Mouse (Mus musculus) liver, embryonic 11.5 days (tissue): ENCODE data around the gene Decr2. TPM values are rescaled to one million over a fixed set of nuclear protein-coding genes. Genes with fewer than 3 reads are reported as not detected.

ENCODE experiments used
- ATAC-seq: fragments of 200-750 bp; cut with Nextera tagmentation; replicated peaks from 2 replicates; pipeline ENCODE4 v1.8.0; 2017; ENCODE audit warnings: moderate number of reproducible peaks, mild to moderate bottlenecking, moderate TSS enrichment, moderate library complexity; ENCODE audit not compliant: low FRiP score
- DNase-seq: peaks from one replicate; pipeline ENCODE4 v3.0.0-alpha.2; 2017; ENCODE audit warnings: low spot score
- H3K27ac ChIP-seq: fragments of 300-500 bp; sonication (generic); 2 replicates; pipeline ENCODE4 v1.5.1; 2014; ENCODE audit warnings: mild to moderate bottlenecking, low read depth, low read length, control low read depth
- H3K27me3 ChIP-seq: fragments of 300-500 bp; sonication (generic); replicated peaks from 2 replicates; pipeline ENCODE4 v1.6.1; 2014; ENCODE audit warnings: low read length, mixed read lengths; ENCODE audit not compliant: control insufficient read depth, insufficient read depth
- H3K36me3 ChIP-seq: fragments of 300-500 bp; sonication (generic); 2 replicates; pipeline ENCODE4 v1.6.1; 2014; ENCODE audit warnings: mild to moderate bottlenecking, low read length, moderate library complexity, mixed read lengths; ENCODE audit not compliant: control insufficient read depth, insufficient read depth
- H3K4me1 ChIP-seq: fragments of 300-500 bp; sonication (generic); replicated peaks from 2 replicates; pipeline ENCODE4 v1.6.1; 2014; ENCODE audit warnings: low read length, mixed read lengths; ENCODE audit not compliant: control insufficient read depth, insufficient read depth
- H3K4me2 ChIP-seq: fragments of 300-500 bp; sonication (generic); 2 replicates; pipeline ENCODE4 v1.6.1; 2014; ENCODE audit warnings: mild to moderate bottlenecking, control low read depth, moderate library complexity
- H3K4me3 ChIP-seq: fragments of 300-500 bp; sonication (generic); 2 replicates; pipeline ENCODE4 v1.5.1; 2014; ENCODE audit warnings: low read depth, low read length, control low read depth
- H3K9ac ChIP-seq: fragments of 300-500 bp; sonication (generic); 2 replicates; pipeline ENCODE4 v1.6.1; 2014; ENCODE audit warnings: low read depth, low read length, control low read depth
- H3K9me3 ChIP-seq: fragments of 300-500 bp; sonication (generic); 2 replicates; pipeline ENCODE4 v1.6.1; 2016; ENCODE audit warnings: low read length, inconsistent platforms, mixed read lengths; ENCODE audit not compliant: control insufficient read depth
- WGBS: fragments of 180-500 bp; shearing (Covaris S2); extraction: QIAGEN DNeasy Blood & Tissue Kit; methylation state at CpG from one replicate; pipeline ENCODE4 v1.1.7; 2014; 5-methylcytosine and 5-hydroxymethylcytosine counted together
- polyA plus RNA-seq: library from polyadenylated mRNA; unstranded; fragments of >200 nt; fragmentation: Nextera tagmentation; extraction: Ambion mirVana; gene quantifications from 2 replicates; pipeline ENCODE4 v1.2.1, GENCODE M21; 2014

Decr2 gene
- polyA plus RNA-seq, 1 experiment from 2014 or later = 20.1 TPM

DNA sequence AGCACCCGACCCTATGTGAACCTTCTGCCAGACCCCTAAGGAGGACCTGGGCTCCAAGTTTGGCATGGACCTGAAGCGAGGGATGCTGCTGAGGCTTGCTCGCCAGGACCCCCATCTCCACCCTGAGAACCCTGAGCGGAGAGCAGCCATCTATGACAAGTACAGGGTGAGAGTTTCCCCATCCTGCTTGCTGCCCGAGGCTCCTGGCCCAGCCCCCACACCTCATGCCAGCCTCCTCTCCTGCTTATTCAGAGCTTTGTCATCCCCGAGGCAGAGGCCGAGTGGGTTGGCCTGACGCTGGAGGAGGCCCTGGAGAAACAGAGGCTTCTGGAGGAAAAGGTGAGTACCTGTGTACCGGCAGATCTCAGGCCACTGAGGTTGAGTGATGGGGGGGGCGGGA, 35.1 kb upstream of the Decr2 start:
- no peak overlapping the region for H3K27ac ChIP-seq
- H3K4me3 ChIP-seq = no peak overlapping the region
- ATAC-seq = no peak
- no peaks in the 10 kb centered on the region for H3K27me3 ChIP-seq
- WGBS = 94% methylated on average over 10 of the region's 10 CpGs
- peaks cover 35% of the 10 kb centered on the region for H3K36me3 ChIP-seq
- H3K4me1 ChIP-seq = peaks cover 10% of the 10 kb centered on the region
- DNase-seq = no peak
- H3K9ac ChIP-seq = no peak overlapping the region
- H3K4me2 ChIP-seq = no peak overlapping the region
- H3K9me3 ChIP-seq = no peaks in the 10 kb centered on the region

- no peak for ATAC-seq
- H3K27ac ChIP-seq = no peak overlapping the region
- H3K9ac ChIP-seq = peak overlapping the region; percentile 85
- no peaks in the 10 kb centered on the region for H3K27me3 ChIP-seq
- WGBS = 81% methylated on average over 7 of the region's 7 CpGs
- peaks cover 28% of the 10 kb centered on the region for H3K36me3 ChIP-seq
- H3K4me1 ChIP-seq = peaks cover 15% of the 10 kb centered on the region
- H3K4me3 ChIP-seq = peak overlapping the region; percentile 93
- H3K9me3 ChIP-seq = no peaks in the 10 kb centered on the region
- no peak for DNase-seq
- H3K4me2 ChIP-seq = peak overlapping the region; percentile 88
Observed at GRCm38 (mm10) chr17:26124560-26124959, 34.4 kb upstream of the Decr2 start.

DNA sequence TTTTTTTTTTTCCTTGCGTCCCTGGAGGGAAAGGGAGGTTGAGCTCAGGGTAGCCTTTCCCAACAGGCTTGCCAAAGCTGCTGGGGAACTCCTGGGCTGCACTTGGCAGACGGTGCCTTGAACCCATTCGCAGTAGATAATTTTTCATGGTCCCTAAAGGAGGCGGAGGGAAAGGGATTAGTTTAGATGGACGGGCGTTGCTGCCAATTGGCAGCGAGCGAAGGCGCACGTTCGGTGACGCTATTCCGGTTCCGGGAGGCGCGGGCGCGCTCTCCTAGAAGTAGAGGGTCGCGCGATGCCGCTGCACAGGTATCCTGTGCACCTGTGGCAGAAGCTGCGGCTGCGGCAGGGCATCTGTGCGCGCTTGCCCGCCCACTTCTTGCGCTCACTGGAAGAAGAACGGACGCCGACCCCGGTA, 33.1 kb upstream of the Decr2 start, which contains the start of gene Mrpl28:
Gene Mrpl28, plus strand, starts transcription at position 234 of the 418 bp plus-strand sequence.
- DNase-seq (peak; percentile 86), ATAC-seq (peak; percentile 84)
- H3K4me3 ChIP-seq = peak within 1 kb of the TSS; percentile 93
- peaks cover 21% of the 10 kb centered on the region for H3K36me3 ChIP-seq
- no peaks in the 10 kb centered on the region for H3K9me3 ChIP-seq
- H3K4me2 ChIP-seq = peak within 1 kb of the TSS; percentile 88
- 0 out of 2 replicates have a peak, but pooled peaks cover 4% of the 10 kb centered on the region for H3K27me3 ChIP-seq
- under 1% methylated on average over 32 of the region's 32 CpGs for WGBS
- H3K27ac ChIP-seq = peak within 1 kb of the TSS; percentile 64
- H3K4me1 ChIP-seq = peaks cover 15% of the 10 kb centered on the region
- peak within 1 kb of the TSS; percentile 85 for H3K9ac ChIP-seq

DNA sequence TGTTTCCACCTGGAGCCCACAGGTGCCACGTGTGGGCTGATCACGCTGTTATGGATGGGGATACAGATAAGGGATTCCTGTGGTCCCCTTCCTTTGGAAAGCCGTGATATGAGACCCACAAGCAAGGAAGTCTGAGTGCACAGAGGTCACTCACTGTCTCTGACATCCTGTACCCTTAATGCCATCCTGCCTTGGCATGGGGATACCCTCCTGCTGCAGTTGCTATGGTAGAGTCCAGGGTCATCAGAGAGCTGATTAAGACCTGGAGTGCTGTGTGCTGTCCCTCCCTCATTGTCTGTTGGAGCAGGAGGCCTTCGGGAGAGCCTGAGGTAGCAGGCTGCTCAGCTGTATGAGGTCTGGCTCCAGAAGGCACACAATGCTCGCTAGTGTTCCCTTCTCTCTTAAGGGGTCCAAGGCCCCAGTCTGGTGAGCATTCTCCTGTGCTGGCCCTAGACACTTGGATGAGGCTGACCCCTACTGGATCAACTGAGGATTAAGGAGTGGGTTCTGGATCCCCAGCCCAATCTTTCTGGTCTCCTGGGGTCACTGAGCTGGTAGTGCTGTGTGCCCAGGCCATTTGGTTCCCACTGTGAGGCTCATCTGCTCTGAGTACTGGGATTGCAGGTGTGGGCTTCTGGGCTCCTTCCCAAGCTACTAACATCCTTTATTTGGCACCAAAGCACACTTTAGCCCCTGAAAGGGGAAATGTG, 32.4 kb upstream of the Decr2 start:
- no peak overlapping the region for H3K27ac ChIP-seq
- no peak overlapping the region for H3K4me3 ChIP-seq
- ATAC-seq (no peak), DNase-seq (no peak)
- H3K27me3 ChIP-seq = peaks cover 7% of the 10 kb centered on the region; the same call in 1 of the 2 replicates
- peaks cover 17% of the 10 kb centered on the region for H3K4me1 ChIP-seq
- no peak overlapping the region for H3K9ac ChIP-seq
- H3K4me2 ChIP-seq = no peak overlapping the region
- H3K36me3 ChIP-seq = peaks cover 17% of the 10 kb centered on the region
- 57% methylated on average over 5 of the region's 5 CpGs for WGBS
- H3K9me3 ChIP-seq = no peaks in the 10 kb centered on the region

DNA sequence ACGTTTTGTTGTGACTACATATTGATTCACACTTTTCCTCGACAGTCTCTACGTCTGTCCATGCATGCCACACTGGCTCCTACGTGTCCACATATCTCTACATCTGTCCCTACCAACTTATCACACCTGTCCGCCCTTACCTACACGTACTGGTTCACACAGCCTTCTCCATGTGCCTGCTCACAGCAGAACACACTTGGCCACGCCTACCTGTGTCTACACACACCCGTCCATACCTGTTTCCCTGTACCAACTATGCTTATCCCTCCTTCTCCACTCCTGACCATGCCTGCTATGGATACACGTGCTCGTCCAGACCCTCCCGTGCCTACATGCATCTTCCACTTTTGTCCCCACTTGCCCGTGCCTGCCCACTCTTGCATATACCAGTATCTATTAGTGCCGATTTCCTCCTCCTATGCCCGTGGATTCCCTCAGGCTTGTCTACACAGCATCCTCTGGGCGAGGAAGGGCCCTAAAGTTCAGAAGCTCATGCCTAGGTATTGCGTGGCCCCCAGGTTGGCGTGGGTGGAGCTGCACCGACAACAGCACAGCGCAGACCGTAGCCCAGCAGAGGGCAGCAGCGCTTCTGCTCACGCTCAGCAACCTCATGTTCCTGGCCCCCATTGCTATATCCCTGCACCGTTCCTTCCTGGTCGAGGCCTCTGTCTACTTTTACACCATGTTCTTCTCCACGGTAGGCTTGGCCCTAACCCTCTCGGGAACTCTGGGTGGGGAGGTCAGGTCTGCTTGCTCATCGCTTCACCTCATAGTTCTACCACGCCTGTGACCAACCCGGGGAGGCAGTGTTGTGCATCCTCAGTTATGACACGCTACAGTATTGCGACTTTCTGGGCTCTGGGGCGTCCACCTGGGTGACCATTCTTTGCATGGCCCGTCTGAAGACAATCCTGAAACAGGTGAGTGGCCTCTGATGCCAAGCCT, 29.9 kb upstream of the Decr2 start:
- H3K27ac ChIP-seq = no peak overlapping the region
- H3K4me3 ChIP-seq = no peak overlapping the region
- no peak overlapping the region for H3K9ac ChIP-seq
- ATAC-seq (peak; percentile 63), DNase-seq (peak; percentile 66)
- H3K4me2 ChIP-seq = no peak overlapping the region
- 43% methylated on average over 33 of the region's 33 CpGs for WGBS
- peaks cover 17% of the 10 kb centered on the region for H3K4me1 ChIP-seq
- no peaks in the 10 kb centered on the region for H3K9me3 ChIP-seq
- H3K27me3 ChIP-seq = peaks cover 29% of the 10 kb centered on the region
- no peaks in the 10 kb centered on the region for H3K36me3 ChIP-seq

- Histone ChIP-seq H3K4me1 (peaks cover 12% of the 10 kb centered on the region; the same call in 1 of the 2 replicates), H3K9ac (no peak overlapping the region), H3K27me3 (peaks cover 57% of the 10 kb centered on the region), H3K4me3 (no peak overlapping the region), H3K4me2 (no peak overlapping the region), H3K27ac (no peak overlapping the region), H3K9me3 (no peaks in the 10 kb centered on the region), H3K36me3 (no peaks in the 10 kb centered on the region)
- ATAC-seq (no peak), DNase-seq (no peak)
- 80% methylated on average over 17 of the region's 17 CpGs for WGBS
Observed at GRCm38 (mm10) chr17:26116503-26117258, 26.5 kb upstream of the Decr2 start.

DNA sequence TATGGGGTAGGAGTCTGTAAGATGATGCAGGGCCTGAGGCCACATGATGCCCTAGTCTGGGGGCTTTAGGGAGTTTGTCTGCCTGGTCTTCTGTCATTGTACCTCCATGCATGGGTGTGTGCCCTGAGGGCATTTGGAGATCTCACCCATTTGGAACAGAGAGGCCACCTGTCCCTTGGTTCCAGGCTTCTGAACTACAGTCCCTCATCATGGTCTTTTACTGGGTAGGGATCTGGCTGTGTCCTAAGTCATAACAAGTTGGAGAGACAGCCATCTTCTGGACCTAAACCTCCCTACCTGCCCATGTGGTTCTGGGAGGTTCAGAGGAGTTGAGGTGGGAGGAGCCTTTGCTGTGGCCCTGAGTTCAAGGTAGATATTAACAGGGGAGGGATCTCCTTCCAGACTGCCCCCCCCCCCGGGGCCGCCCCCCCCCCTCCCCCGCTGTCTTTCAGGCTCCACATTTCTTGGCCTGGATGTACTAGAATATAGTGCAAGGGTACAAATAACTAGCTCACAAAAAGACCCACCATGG, 25.9 kb upstream of the Decr2 start:
- H3K4me1 ChIP-seq = peaks cover 13% of the 10 kb centered on the region; the same call in 1 of the 2 replicates
- no peak overlapping the region for H3K9ac ChIP-seq
- no peak overlapping the region for H3K4me2 ChIP-seq
- H3K27ac ChIP-seq = no peak overlapping the region
- 44% methylated on average over 3 of the region's 3 CpGs for WGBS
- H3K27me3 ChIP-seq = peaks cover 64% of the 10 kb centered on the region
- ATAC-seq (no peak), DNase-seq (no peak)
- no peaks in the 10 kb centered on the region for H3K36me3 ChIP-seq
- no peaks in the 10 kb centered on the region for H3K9me3 ChIP-seq
- H3K4me3 ChIP-seq = no peak overlapping the region
